In the genomic region with DNA sequence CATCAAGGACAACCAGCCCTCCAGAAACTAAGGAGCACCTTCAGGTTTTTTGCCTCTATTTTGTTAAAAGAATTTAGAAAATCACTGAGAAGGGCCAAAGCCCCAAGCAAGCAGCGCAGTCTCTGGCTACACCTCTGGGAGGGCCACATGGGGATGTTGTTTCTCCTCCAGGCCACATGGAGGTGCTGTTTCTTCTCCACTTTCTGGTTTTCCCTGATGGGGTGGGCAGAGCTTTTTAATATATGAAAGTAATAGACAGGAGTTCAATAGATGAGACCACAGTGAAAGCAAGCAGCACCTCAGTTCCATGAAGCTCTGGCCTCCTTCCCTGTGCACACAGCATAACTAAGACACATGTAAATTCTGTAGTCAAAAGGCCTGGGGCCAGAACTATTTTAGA, we compare ENCODE assay signal across 8 mouse cellular contexts.
DNase-seq lines count a peak whose midpoint lies in the region; ATAC-seq and TF ChIP-seq lines count a peak whose summit lies in the region.

No protein-coding gene starts in this region.

- no peak overlapping the region for H3K27ac ChIP-seq in hindbrain, embryonic 11.5 days (ENCODE audit: low read depth, low read length)
- no peak overlapping the region for H3K27ac ChIP-seq in hindbrain, embryonic 13.5 days
- no peak overlapping the region for H3K27ac ChIP-seq in hindbrain, embryonic 12.5 days

- no peak overlapping the region for H3K4me2 ChIP-seq in hindbrain, embryonic 11.5 days (replicated peaks; ENCODE audit: low read depth, low read length)
- H3K4me2 ChIP-seq in hindbrain, embryonic 13.5 days: no peak overlapping the region
- no peak overlapping the region for H3K4me2 ChIP-seq in hindbrain, embryonic 12.5 days (replicated peaks)

- ATAC-seq in hindbrain, embryonic 11.5 days (ENCODE audit: low FRiP score): no peak
- ATAC-seq in hindbrain, embryonic 13.5 days (ENCODE audit: low FRiP score): no peak
- peak; percentile 87 for ATAC-seq in megakaryocyte-erythroid progenitor cell, adult 5-6 weeks (replicated peaks; ENCODE audit: low FRiP score, low TSS enrichment, poor library complexity, severe bottlenecking)
- no peak for ATAC-seq in hindbrain, embryonic 12.5 days (ENCODE audit: low FRiP score)

- H3K36me3 ChIP-seq in hindbrain, embryonic 11.5 days (ENCODE audit: control insufficient read depth, insufficient read depth, low read length): no peaks in the 10 kb centered on the region
- H3K36me3 ChIP-seq in hindbrain, embryonic 13.5 days: no peaks in the 10 kb centered on the region
- H3K36me3 ChIP-seq in E14TG2a.4 (ENCODE audit: insufficient read depth, low read length): peaks cover 99% of the 10 kb centered on the region
- no peaks in the 10 kb centered on the region; the same call in 1 of the 2 replicates for H3K36me3 ChIP-seq in hindbrain, embryonic 12.5 days

- no peaks in the 10 kb centered on the region for H3K9me3 ChIP-seq in hindbrain, embryonic 11.5 days (ENCODE audit: control insufficient read depth, low read length)
- H3K9me3 ChIP-seq in hindbrain, embryonic 13.5 days: no peaks in the 10 kb centered on the region
- H3K9me3 ChIP-seq in E14TG2a.4 (ENCODE audit: low read length): no peaks in the 10 kb centered on the region
- H3K9me3 ChIP-seq in hindbrain, embryonic 12.5 days (replicated peaks): no peaks in the 10 kb centered on the region

- H3K4me1 ChIP-seq in hindbrain, embryonic 11.5 days (replicated peaks; ENCODE audit: control insufficient read depth, insufficient read depth, low read length): no peaks in the 10 kb centered on the region
- 0 out of 2 replicates have a peak, but pooled peaks cover 2% of the 10 kb centered on the region for H3K4me1 ChIP-seq in hindbrain, embryonic 13.5 days (replicated peaks)
- H3K4me1 ChIP-seq in E14TG2a.4 (replicated peaks; ENCODE audit: low read depth, low read length): peaks cover 78% of the 10 kb centered on the region
- H3K4me1 ChIP-seq in hindbrain, embryonic 12.5 days: peaks cover 9% of the 10 kb centered on the region; the same call in 1 of the 2 replicates

- H3K9ac ChIP-seq in hindbrain, embryonic 11.5 days (ENCODE audit: low read depth, low read length): no peak overlapping the region
- no peak overlapping the region for H3K9ac ChIP-seq in hindbrain, embryonic 13.5 days
- no peak overlapping the region for H3K9ac ChIP-seq in hindbrain, embryonic 12.5 days

- DNase-seq in hindbrain, embryonic 11.5 days (ENCODE audit: low spot score): peak; percentile 38
- DNase-seq in embryo, embryonic 10 days (ENCODE audit: low spot score): peak; percentile 37
- no peak for DNase-seq in cerebellum, adult 18-20 months
- DNase-seq in frontal cortex, postnatal 14 days (ENCODE audit: low spot score in 2 of 2): no peak

- 96% methylated on average over 1 of the region's 1 CpGs for WGBS in hindbrain, embryonic 11.5 days
- 91% methylated on average over 1 of the region's 1 CpGs for WGBS in hindbrain, embryonic 13.5 days
- WGBS in hindbrain, embryonic 12.5 days: 80% methylated on average over 1 of the region's 1 CpGs

- TF ChIP-seq CTCF in E14TG2a.4 (conservative IDR thresholded peaks at IDR 0.05; ENCODE audit: low read length): peak; percentile 87

- H3K4me3 ChIP-seq in hindbrain, embryonic 11.5 days (ENCODE audit: low read depth, low read length): no peak overlapping the region
- H3K4me3 ChIP-seq in hindbrain, embryonic 13.5 days: no peak overlapping the region
- no peak overlapping the region for H3K4me3 ChIP-seq in E14TG2a.4 (replicated peaks; ENCODE audit: low read length)
- H3K4me3 ChIP-seq in hindbrain, embryonic 12.5 days: no peak overlapping the region

- no peaks in the 10 kb centered on the region for H3K27me3 ChIP-seq in hindbrain, embryonic 11.5 days (ENCODE audit: control insufficient read depth, insufficient read depth, low read length)
- H3K27me3 ChIP-seq in hindbrain, embryonic 13.5 days: no peaks in the 10 kb centered on the region
- no peaks in the 10 kb centered on the region for H3K27me3 ChIP-seq in E14TG2a.4 (ENCODE audit: insufficient read depth, low read length)
- H3K27me3 ChIP-seq in hindbrain, embryonic 12.5 days: 0 out of 2 replicates have a peak, but pooled peaks cover 2% of the 10 kb centered on the region

Comparison
In these comparisons a context has a peak if more than half of its experiments do, and no peak if none do; other contexts are left out.
1. DNase-seq: peak in hindbrain, embryonic 11.5 days (single experiment) and embryo, embryonic 10 days (single experiment); none in cerebellum, adult 18-20 months (0 of 2) and frontal cortex, postnatal 14 days (0 of 2).